Mouse (Mus musculus) G1E (cell line): ENCODE measurements around the gene Adgrv1. TPM values are rescaled to one million over a fixed set of nuclear protein-coding genes. Genes with fewer than 3 reads are reported as not detected.

ENCODE experiments used
- ATAC-seq: 2 replicates; pipeline ENCODE4 v1.8.0; 2016; ENCODE audit warnings: mild to moderate bottlenecking; ENCODE audit not compliant: insufficient number of reproducible peaks, poor library complexity, low FRiP score, severe bottlenecking; ENCODE audit errors: extremely low read depth
- DNase-seq: peaks from one replicate; pipeline ENCODE4 v3.0.0; 2012; ENCODE audit warnings: low spot score
- H3K27me3 ChIP-seq: 2 replicates; pipeline ENCODE4 v1.6.1; 2012; ENCODE audit warnings: mild to moderate bottlenecking, low read length, inconsistent platforms; ENCODE audit not compliant: insufficient read depth
- H3K36me3 ChIP-seq: replicated peaks from 2 replicates; pipeline ENCODE3; 2012; ENCODE audit warnings: mild to moderate bottlenecking, inconsistent platforms
- H3K4me1 ChIP-seq: 2 replicates; pipeline ENCODE4 v1.6.1; 2012; ENCODE audit warnings: low read depth, low read length, inconsistent platforms, mixed read lengths; ENCODE audit not compliant: insufficient read depth
- H3K4me3 ChIP-seq: 2 replicates; pipeline ENCODE4 v1.5.1; 2012; ENCODE audit warnings: low read depth, mild to moderate bottlenecking, inconsistent platforms, low read length, moderate library complexity, mixed read lengths
- H3K9me3 ChIP-seq: replicated peaks from 2 replicates; pipeline ENCODE4 v1.6.1; 2012; ENCODE audit warnings: inconsistent platforms
- CTCF ChIP-seq: IDR thresholded peaks from 2 replicates; pipeline ENCODE4 v1.5.1; 2012; ENCODE audit warnings: low read depth, low read length, inconsistent platforms, mixed read lengths
- GATA1 ChIP-seq: IDR thresholded peaks from 2 replicates; pipeline ENCODE4 v1.6.1; 2012; ENCODE audit warnings: borderline replicate concordance, low read length, inconsistent platforms, mixed read lengths
- GATA2 ChIP-seq: IDR thresholded peaks from 2 replicates; pipeline ENCODE4 v1.6.1; 2012; ENCODE audit warnings: low read depth, low read length, inconsistent platforms, borderline replicate concordance
- POLR2AphosphoS5 ChIP-seq: IDR thresholded peaks from 2 replicates; pipeline ENCODE4 v1.6.1; 2012; ENCODE audit warnings: low read depth, low read length, inconsistent platforms; ENCODE audit not compliant: insufficient replicate concordance
- TAL1 ChIP-seq: conservative IDR thresholded peaks from 2 replicates; pipeline ENCODE4 v1.6.1; 2012; ENCODE audit warnings: low read depth, low read length, inconsistent platforms, mixed read lengths
- polyA plus RNA-seq: library from polyadenylated mRNA; stranded (reverse); fragments of >175 nt; gene quantifications from 2 replicates; pipeline ENCODE4 v1.2.3, GENCODE M21; 2012
- total RNA-seq, 2 experiments: library from RNA; stranded (forward) in 1 of 2; stranded (reverse) in 1 of 2; fragments of 200-1000 nt in 1 of 2; fragments of >200 nt in 1 of 2; fragmentation: Nextera tagmentation in 1 of 2; gene quantifications; 2 replicates each; pipeline ENCODE4 v1.2.3; 2014 to 2017

Adgrv1 gene
- total and polyA plus RNA-seq, 3 experiments: 0.49 TPM; not detected in 2

DNA sequence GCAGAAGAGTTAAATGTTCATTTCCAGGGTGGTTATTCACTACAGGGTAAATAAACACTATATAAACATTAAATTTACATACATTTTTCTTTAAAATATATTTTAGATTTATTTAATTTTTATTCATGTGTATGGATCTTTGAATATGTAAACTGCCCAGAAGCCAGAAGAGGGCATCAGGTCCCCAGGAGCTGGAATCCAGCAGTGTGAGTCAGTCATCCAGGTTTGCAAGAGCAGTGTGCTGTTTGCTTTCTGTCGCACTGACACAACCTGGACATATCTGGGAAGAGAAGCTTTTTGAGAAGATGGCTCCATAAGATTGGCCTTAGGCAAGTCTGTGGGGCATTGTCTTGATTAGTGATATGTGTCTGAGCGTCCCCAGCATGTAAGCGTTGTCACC is 191.5 kb downstream of the Adgrv1 start:
- Histone ChIP-seq H3K9me3 (no peaks in the 10 kb centered on the region), H3K36me3 (no peaks in the 10 kb centered on the region), H3K27me3 (peaks cover 19% of the 10 kb centered on the region), H3K4me1 (no peaks in the 10 kb centered on the region), H3K4me3 (no peak overlapping the region)
- no peak for ATAC-seq
- TF ChIP-seq CTCF (no peak), GATA2 (no peak), POLR2AphosphoS5 (no peak), GATA1 (no peak), TAL1 (no peak)
- DNase-seq: no peak

GRCm38 (mm10) chr13:81439390-81440025 is 193.4 kb downstream of the Adgrv1 start:
- DNase-seq (peak; percentile 21), ATAC-seq (0 out of 2 replicates have a peak, but pooled peaks have one; percentile 22)
- Histone ChIP-seq H3K27me3 (peaks cover 19% of the 10 kb centered on the region), H3K4me3 (no peak overlapping the region), H3K4me1 (no peaks in the 10 kb centered on the region), H3K9me3 (no peaks in the 10 kb centered on the region), H3K36me3 (no peaks in the 10 kb centered on the region)
- TF ChIP-seq GATA2 (no peak), CTCF (peak; percentile 74), POLR2AphosphoS5 (no peak)

DNA sequence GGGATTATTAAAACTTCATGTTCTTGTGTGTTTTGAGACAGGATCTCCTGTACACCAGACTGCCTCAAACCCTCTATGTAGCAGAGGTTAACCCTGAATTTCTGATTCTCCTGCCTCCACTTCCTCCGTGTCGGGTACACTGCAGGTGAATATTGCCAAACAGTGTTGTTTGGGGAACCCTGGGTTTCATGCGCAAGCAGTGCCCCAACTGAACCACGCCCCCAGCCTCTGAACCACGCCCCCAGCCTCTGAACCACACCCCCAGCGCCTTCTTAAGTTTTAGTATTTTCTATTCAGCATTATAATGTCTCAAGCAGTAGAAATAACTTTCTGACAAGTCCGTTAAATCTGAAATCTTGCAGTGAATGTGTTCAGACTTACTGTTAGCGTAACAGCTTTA is 195.9 kb downstream of the Adgrv1 start:
- Histone ChIP-seq H3K4me3 (no peak overlapping the region), H3K36me3 (no peaks in the 10 kb centered on the region), H3K27me3 (peaks cover 19% of the 10 kb centered on the region), H3K9me3 (no peaks in the 10 kb centered on the region), H3K4me1 (no peaks in the 10 kb centered on the region)
- TF ChIP-seq POLR2AphosphoS5: no peak
- TF ChIP-seq TAL1: no peak
- TF ChIP-seq GATA2: no peak
- TF ChIP-seq GATA1: no peak
- no peak for TF ChIP-seq CTCF
- ATAC-seq: no peak
- DNase-seq: no peak

DNA sequence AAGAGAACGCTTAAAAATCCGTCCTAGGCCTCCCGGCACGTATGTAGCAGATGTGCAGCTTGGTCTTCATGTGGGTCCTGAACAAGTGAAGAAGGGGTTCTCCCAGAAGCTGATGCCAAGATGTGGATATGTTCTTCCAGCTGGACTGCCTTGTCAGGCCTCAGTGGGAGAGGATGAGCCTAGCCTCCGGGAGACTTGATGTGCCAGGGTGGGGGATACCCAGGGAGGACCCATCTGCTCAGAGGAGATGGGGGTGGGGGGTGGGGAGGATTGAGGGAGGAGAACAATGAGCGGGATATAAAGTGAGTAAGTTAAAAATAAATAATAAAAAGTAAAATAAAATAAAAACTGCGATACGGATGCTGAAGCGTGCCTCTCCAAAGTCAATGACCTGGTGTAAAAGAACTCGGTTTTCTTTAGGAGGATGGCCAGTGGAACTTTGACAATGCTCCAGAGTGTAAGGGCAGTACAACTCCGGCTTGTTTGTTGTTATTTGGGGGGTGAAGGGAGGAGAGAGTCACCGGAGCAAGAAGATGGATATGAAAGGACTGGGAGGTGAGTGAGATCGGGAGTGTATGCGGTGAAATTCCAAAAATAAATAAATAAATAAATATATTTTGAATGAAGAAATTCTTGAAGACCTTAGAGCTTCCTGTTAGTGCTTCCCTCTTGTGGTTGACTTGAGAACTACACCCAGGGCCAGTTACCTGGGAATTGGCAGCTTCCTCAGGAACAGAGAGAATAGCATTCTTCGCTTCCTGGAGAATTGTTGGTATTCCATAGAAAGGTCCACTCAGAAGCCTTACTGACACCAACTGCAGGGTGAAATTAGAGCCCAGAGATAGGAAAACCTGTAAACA is 205.8 kb downstream of the Adgrv1 start:
- Histone ChIP-seq H3K36me3 (no peaks in the 10 kb centered on the region), H3K27me3 (peaks cover 9% of the 10 kb centered on the region), H3K4me1 (no peaks in the 10 kb centered on the region), H3K9me3 (no peaks in the 10 kb centered on the region), H3K4me3 (no peak overlapping the region)
- ATAC-seq (no peak), DNase-seq (peak; percentile 3)
- TF ChIP-seq CTCF (peak; percentile 80), TAL1 (no peak), GATA1 (no peak)

- H3K27me3 ChIP-seq: peaks cover 9% of the 10 kb centered on the region
- no peaks in the 10 kb centered on the region for H3K9me3 ChIP-seq
- H3K4me3 ChIP-seq: no peak overlapping the region
- no peak for TF ChIP-seq GATA1
- no peak for TF ChIP-seq GATA2
- no peak for TF ChIP-seq POLR2AphosphoS5
- no peak for TF ChIP-seq CTCF
- no peak for TF ChIP-seq TAL1
- H3K4me1 ChIP-seq: no peaks in the 10 kb centered on the region
- no peak for DNase-seq
- no peaks in the 10 kb centered on the region for H3K36me3 ChIP-seq
- ATAC-seq: no peak
Measured at GRCm38 (mm10) chr13:81425111-81425510, 207.8 kb downstream of the Adgrv1 start.

GRCm38 (mm10) chr13:81424002-81424401 is 209.0 kb downstream of the Adgrv1 start:
- DNase-seq: no peak
- H3K4me3 ChIP-seq: no peak overlapping the region
- H3K27me3 ChIP-seq: peaks cover 9% of the 10 kb centered on the region
- H3K4me1 ChIP-seq: no peaks in the 10 kb centered on the region
- no peak for TF ChIP-seq GATA1
- no peak for TF ChIP-seq POLR2AphosphoS5
- TF ChIP-seq TAL1: no peak
- TF ChIP-seq CTCF: no peak
- TF ChIP-seq GATA2: no peak
- no peak for ATAC-seq
- no peaks in the 10 kb centered on the region for H3K36me3 ChIP-seq
- H3K9me3 ChIP-seq: no peaks in the 10 kb centered on the region

DNA sequence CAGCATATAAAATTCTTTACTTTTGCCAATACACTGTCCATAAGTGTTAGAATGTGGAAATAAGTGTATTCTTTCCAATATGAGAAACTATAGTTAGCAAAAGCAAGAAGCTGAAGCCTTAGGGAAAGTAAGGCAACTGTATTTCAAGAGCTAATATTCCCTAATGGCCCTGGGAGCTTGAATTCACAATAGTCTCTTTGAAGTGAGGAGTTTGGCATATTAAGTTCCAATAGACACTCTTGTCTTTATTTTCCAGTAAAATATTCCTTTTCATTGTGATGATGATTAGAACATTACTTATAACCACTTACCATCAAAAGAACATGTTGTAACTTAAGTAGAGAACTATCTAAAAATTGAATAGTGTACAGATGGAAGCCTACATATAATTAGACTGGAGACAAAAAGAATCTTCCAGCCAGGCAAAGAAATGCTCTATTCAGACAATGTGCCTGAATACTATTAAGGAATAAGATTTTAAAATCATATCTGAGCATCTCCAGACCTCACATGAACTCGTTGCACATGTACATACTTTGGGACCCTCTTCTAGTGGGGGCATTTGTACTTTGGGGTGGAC is 225.0 kb downstream of the Adgrv1 start:
- H3K27me3 ChIP-seq: no peaks in the 10 kb centered on the region
- no peak for ATAC-seq
- no peak overlapping the region for H3K4me3 ChIP-seq
- no peaks in the 10 kb centered on the region for H3K36me3 ChIP-seq
- H3K9me3 ChIP-seq: no peaks in the 10 kb centered on the region
- no peaks in the 10 kb centered on the region for H3K4me1 ChIP-seq
- DNase-seq: no peak
- no peak for TF ChIP-seq TAL1
- no peak for TF ChIP-seq GATA2
- no peak for TF ChIP-seq CTCF
- TF ChIP-seq GATA1: no peak
- TF ChIP-seq POLR2AphosphoS5: no peak
